Mouse (Mus musculus) cortical plate, adult 2 months (tissue): Measurements from ENCODE around the gene Cdca4.

ENCODE experiments used
- CTCF ChIP-seq: fragments of 200-500 bp; IDR thresholded peaks from 2 replicates; pipeline ENCODE4 v1.5.1; 2011; ENCODE audit warnings: mild to moderate bottlenecking, control low read depth, low read length; ENCODE audit not compliant: insufficient read depth; ENCODE audit errors: extremely low read depth
- POLR2A ChIP-seq: fragments of 200-500 bp; IDR thresholded peaks from 2 replicates; pipeline ENCODE4 v1.6.1; 2011; ENCODE audit warnings: mild to moderate bottlenecking, low read length, control low read depth; ENCODE audit not compliant: insufficient read depth; ENCODE audit errors: extremely low read depth

DNA sequence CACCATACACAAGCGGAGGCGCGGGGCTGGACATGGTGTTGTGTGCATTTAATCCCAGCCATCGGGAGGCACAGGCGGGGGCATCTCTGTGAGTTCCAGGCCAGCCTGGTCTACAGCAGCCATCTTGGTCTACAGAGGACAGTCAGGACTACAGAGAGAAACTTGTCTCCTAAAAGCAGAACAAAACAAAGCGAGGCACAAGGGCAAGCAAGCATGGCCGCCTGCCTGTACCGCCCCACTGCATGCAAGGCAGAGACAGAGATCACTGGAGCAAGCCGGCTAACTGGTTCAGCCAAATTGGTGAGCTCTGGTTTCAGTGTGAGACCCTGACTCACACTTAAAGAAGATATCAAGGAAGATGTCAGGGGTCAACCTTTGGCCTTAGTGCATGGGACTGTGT, 21.1 kb upstream of the Cdca4 start:
- TF ChIP-seq CTCF (no peak), POLR2A (no peak)
